Mouse (Mus musculus): ENCODE measurements around the gene Dnajb3.

Dnajb3 gene

DNA sequence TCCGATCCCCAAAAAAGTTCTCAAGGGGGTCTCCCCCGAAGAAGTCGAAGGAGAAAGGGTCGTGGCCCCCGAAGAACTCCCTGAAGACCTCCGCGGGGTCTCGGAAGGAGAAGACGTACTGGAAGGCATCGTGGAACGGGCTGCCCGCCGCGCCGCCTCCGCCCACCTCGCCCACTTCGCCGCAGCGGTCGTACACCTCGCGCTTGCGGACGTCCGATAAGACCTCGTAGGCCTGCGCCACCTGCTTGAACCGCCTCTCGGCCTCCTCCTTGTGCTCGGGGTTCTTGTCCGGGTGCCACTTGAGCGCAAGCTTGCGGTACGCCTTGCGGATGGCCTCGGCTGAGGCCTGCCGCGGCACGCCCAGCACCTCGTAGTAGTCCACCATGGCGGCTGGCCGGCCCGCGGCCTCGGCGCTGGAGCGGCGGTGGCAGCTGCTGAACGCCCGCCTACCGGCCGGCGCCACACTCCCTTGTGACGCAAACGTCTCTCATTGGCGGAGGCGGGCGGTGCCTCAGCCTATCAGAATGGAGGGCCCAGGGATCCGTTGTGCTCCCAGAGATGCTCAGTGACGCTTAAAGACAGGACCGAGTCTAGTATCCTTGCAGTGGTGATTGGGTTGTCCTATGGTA lies at the start of gene Dnajb3:
Dnajb3 (minus strand) TSS at position 489 of the 629 bp plus-strand sequence.
- peak; percentile 75 to 90 for DNase-seq

DNA sequence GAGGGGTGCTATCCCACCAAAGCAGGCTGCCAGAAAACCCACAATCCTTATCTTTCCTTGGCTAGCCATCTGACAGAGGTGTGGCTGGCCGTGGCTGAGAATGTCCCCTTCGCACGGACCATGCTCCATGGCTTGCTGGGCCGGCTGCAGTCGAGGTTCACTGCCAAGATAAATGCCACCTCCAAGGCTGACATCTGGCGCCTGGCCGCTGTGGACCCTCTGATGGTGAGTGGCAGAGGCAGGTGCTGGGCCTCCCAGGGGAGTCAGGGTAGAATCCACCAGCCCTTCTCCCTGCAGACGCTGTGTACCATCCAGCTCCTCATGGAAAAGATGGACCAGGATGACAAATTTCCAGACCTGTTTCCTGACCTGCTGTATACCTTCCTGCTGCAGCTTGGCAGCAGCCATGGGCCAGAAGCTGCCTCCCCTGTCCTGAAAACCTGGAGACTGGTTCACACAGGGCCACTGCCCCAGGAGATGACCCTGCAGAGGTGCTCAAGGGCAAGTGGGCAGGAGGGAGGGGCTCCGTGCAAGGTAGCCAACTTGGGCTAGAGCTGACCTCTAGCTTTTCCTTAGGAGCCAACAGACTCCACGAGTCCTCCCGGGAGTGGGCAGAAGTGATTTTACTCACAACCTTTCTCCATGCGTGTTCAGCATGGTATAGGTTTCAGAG lies 49.3 kb upstream of the Dnajb3 start:
- DNase-seq: no peak

DNA sequence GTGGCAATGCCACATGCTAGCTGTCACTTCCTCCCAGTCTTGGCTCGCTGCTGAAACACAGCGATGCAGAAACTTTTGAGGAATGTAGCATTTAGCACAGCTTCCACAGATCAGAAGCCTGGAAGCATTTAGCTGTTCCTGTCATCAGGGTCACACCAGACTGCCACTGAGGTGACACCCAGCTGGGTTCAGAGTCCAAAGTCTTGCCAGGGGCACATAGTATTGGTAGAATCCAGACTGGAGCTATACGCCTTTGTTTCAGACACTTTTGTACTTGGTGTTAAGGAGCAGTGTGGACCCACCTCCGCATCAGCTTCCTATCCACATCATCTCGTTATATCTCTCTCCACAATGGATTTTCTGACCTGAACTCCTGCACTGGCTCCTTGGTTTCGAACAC lies 48.0 kb upstream of the Dnajb3 start:
- DNase-seq: no peak

DNA sequence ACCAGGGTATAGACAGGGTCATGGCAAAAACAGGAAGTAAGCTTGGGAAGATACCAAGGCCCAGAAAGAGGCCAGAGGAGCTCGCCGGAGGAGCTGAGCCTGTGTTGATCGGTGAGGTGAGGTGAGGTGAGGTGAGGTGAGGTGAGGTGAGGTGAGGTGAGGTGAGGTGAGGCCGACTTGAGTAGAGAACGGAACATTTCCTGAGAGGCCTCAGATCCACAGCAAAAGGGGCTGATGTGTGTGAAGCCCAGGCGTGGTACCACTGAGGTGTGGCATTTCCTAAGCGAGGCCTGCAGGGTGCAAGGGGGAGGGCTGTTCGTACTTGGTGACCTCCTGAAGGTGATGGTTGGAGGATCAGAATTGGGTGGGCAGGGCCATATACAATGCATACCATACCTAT lies 47.5 kb upstream of the Dnajb3 start:
- no peak for DNase-seq

DNA sequence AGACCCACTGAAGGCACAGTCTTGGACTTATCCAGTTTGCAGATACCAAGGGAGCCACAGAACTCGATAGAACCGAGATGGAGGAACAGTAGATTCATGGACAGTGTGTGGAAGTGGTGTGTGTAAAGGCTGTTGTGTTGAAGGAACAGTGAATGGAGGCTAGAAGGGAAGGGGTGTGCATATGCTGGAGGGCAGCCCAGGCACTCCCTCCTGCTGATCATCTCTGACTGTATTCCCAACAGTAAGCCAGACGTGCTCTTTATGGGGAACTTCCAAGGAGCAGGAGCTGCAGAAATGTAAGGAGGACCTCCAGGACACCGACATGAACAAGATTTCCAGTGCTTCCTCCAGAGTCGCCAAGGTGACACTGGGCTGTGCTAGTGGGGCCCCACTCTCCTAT lies 44.4 kb upstream of the Dnajb3 start:
- no peak for DNase-seq

DNA sequence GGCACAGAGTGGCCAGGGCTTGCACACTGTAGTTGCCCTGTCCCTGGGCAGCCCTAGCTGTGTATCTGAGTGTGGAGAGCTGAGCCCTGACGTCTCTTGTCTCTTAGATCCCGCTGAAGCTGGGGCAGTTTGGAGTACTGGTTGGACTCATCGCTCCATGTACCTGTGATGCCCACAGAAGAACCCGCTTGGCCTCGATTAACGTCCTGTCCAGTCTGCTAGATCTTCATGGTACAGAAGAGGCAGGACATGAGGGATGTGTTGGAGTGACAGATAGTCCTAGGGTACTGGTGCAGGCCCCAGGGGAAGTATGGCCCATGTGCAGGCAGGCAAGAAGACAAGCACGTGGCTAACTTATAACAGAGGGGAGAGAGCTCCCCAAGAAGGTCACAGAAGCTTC lies 44.0 kb upstream of the Dnajb3 start:
- no peak for DNase-seq

DNA sequence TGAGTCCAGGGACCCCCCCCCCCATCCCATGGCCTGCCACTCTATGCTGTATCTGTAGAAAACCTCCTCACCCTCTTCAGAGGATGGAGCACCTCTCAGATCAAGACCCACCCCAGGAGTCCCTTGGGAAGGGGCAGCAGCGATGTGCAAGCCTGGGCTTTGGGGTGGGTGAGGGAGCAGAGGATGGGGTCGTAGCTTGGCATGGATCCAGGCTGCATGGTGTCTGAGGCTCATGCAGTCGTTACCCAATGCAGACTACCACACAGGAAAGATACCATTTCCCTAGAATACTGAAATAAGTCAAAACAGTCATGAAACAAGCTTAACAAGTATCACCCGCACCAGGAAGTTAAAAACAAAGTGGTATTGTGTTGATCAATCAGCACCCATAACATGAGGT lies 43.1 kb upstream of the Dnajb3 start:
- DNase-seq: no peak

DNA sequence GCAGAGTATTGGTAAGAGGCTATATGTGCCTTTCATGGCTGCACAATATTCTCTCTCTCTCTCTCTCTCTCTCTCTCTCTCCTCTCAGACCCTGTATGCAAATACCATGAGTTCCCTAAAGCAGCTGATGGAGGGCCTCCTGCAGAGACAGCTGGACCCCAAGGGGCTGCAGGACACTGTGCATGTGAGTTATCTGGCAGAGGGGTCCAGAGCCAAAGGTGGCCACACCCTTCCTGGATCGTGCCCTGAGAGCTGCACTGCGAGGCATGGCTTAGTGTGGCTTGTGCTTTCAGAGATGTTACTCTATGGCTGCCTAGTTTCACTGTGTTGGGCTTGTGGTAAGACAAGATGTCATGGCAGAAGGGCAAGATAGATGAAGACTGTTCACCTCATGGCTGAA lies 42.1 kb upstream of the Dnajb3 start:
- no peak for DNase-seq

DNA sequence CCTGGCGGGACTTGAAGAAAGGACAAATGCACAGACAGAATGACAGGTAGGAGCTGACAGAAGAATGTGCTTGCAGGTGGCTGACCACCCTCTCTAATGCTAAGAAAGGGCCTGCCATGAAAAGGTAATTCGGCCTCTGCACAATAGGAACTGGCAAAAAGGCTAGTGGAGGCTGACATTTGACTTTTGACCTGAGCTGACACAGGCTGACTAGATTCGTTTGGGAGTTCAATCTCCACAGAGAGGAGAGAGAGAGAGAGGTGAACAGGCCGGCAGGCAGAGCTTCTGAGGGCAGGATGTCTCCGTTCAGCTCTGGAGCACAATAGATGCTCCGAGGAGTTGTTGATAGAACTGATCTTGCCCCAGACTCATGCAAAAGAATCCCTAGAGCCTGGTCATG lies 40.8 kb upstream of the Dnajb3 start:
- DNase-seq: no peak

DNA sequence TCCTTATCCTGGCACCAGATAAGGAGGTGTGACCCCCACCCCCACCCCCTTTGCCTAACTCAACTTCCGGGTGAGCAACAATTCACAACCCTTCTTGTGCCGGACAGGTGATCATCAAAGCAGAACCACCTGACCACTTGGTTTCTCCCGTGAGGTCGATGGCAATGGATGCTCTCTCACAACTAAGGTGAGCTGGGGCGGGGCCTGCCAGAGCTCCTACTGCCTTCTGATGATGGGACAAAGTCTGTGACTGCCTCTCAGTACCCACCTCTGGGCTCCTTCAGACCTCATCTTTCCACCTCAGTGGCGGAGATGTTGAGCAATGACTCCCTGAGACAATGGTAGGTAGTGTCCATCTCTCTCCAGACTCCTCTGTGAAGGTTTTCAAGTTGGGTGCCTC lies 40.3 kb upstream of the Dnajb3 start:
- DNase-seq: peak in 1 of 2 experiments; percentile 59

DNA sequence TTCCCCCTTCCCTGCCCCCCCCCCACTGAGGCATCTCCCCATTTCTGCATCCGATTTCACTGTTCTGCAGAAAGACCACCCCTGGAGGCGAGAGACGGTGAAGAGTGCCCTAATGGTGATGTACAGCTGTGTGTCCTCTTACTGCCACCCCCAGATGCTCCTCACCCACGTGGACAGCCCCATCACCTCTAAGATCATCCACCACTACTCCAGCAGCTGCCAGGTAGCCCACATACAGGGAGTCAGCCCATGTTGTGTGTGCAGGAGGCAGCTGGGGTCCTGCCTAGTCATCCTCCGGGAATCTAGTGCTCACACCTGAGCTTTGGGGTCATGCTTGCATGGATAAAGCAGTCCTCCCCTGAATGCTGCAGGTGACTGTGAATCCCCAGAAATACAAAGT lies 38.3 kb upstream of the Dnajb3 start:
- peak in 1 of 2 experiments; percentile 51 for DNase-seq

DNA sequence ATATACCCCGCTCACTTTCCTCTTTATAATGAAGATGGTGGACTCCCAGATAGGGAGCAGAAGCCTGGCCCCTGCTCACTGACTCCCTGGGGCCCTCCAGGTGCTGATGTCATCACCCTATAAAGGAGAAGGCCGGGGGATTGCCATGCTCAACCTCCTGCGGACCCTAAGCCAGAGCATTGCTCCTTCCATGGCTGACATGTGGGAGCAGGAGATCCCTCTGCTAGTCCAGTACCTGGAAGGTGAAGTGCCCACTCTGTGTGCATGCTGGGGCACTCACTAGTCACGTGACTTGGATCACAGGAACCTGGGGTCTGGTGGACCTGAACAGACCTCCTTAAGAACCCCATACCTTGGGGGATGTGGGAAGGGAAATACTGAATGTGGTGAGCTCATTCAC lies 35.0 kb upstream of the Dnajb3 start:
- DNase-seq: peak in 1 of 2 experiments; percentile 59

DNA sequence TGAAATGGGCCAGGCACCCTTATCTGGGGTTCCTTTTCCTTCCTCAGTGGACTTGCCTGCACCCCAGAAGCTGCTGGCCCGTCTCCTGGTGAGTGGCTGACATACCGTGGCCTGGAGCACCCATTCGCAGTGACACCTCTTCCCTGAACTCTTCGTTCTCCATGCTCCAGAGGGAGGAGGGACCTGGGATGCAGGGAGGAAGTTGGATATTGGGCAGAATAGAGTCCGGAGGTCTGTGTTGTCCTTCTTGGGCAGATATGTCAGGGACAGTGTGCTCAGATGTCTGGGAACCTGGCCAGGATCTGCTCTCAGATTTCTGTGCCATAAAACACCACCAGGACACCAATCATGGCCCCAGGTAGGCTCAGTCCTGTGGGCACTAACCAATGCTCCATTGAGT lies 34.5 kb upstream of the Dnajb3 start:
- peak in 1 of 2 experiments; percentile 64 for DNase-seq

DNA sequence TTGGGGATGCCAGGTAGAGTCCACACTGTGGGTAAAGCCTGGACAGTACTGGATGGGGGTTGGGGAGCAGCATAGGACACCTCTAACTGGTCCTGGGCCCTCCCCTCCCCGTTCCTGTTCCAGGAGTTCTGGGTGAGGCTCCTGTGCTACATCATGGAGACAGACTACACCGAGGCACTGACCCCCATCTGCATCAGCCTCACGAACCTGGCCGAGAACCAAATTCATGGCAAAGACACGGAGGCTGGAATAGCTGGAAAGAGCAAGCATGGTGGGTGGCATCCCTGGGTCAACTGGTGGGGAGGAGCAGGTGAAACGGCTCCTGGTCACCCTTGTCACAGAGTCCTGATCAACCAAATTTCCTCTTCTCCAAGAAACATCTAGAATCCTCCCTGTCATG lies 33.2 kb upstream of the Dnajb3 start:
- peak in 1 of 2 experiments; percentile 60 for DNase-seq

DNA sequence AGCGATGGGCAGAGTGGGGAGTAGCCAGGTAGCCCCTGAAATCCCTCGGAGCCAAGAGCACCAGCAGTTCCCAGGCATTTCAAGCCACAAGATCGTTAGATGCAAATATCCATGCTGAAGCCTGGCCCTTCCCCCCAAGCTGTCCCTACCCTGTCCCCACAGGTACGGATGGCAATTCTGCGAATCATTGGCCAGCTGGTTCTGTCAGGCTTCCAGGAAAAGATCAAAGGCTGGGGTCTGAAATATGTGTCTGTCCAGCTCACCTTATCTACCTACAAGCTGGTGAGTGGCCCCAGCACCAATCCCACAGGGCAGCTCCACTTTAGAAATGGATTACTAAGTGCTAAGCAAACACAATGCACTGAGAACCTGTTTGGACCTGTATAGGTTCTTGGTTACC lies 31.7 kb upstream of the Dnajb3 start:
- DNase-seq: peak in 1 of 2 experiments; percentile 57

DNA sequence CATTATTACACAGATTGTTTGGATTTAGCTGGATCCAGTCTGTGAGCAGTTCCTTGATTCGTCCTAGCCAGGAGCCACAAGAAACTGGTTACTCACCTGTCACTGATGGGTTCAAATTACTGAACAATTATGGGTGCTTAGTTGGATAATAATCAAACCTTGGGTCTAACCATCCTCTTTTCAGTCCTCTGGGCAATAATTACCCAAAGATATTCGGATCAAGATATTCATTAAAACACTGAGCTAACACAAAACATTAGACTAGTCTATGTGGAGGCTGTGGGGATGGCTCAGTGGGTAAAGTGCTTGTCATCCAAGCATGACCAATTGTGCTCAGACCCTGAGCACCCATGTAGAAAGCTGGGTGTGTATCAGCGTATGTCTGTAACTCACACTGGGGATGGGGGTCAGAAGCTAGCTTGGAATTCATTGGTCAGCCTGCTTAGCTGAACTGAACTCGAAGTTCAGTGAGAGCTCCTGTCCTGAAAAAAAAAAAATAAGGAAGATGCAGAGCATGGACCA lies 30.4 kb upstream of the Dnajb3 start:
- peak in 1 of 2 experiments; percentile 70 for DNase-seq

DNA sequence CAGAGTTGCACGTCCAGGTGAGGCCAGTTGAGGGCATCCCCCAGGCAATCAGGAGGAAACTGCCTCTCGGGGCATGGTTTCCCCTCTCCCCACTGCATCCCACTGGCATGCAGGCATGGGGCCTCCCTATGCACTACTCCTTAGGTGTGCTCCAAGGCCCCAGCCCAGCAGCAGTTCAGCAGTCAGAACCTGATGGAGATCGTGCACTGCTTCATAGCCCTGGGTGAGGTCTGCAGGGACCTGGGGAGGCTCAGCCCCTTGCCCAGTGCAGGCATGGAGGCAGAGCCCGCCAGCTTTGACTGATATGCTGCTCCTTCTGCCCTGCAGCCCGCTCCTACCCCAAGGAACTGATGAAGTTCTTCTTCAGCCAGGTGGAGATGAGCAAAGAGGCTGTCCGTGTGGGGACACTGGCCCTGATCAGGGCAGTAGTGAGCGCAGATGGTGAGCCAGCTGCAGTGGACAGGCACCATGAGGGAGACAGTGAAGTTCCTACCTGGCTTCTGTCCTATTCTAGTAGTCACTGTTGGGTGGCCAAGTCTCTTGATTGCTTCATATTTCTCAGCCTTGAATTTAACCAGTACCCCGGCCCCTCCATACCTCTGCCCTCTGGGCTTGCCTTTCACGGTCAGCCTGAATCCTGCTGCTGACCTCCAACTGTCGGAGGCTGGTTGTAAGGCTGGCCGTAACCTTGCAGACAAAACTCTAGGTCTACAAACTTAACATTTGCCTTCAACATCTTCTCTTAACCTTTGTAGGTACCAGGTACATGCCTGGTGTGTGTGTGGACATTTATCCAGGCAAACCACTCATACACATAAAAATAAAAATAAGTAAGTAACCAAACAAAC lies 29.7 kb upstream of the Dnajb3 start:
- DNase-seq: peak in 1 of 2 experiments; percentile 54

DNA sequence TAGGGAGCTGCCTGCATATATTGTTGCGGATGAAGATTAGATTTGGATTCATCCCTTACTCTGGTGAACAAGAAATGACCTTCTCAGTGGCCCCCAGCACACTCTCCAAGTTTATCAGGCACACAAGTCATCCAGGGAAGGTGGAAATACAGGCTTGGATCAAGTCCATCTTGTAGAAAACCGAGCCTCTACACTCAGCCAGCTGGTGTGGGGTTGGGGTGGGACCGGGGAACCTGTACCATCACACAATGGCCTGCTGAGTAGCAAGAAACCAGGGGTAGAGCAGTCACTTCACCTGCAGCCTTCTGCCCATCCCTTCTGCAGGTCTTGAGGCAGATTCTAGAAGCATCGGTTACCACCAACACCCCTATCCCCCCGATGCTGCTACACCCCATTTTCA lies 29.1 kb upstream of the Dnajb3 start:
- no peak for DNase-seq

DNA sequence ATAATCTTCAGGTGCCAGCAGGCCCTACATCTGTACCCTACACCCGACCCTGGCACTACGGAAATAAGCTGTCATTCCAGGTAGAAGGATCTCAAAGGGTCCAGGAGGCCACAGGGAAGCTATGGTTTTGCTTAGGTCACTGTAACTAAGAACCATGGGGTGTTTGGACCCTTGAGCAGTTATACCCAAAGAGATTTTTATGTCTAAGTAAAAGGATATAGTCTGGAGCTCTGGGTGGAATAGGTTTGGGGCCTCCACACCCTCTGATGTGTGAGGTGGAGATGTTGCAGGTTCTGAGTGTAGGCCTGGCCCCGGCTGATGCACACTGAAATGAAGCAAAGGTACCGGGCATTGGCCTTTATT lies 28.6 kb upstream of the Dnajb3 start:
- DNase-seq: peak in 1 of 2 experiments; percentile 31

DNA sequence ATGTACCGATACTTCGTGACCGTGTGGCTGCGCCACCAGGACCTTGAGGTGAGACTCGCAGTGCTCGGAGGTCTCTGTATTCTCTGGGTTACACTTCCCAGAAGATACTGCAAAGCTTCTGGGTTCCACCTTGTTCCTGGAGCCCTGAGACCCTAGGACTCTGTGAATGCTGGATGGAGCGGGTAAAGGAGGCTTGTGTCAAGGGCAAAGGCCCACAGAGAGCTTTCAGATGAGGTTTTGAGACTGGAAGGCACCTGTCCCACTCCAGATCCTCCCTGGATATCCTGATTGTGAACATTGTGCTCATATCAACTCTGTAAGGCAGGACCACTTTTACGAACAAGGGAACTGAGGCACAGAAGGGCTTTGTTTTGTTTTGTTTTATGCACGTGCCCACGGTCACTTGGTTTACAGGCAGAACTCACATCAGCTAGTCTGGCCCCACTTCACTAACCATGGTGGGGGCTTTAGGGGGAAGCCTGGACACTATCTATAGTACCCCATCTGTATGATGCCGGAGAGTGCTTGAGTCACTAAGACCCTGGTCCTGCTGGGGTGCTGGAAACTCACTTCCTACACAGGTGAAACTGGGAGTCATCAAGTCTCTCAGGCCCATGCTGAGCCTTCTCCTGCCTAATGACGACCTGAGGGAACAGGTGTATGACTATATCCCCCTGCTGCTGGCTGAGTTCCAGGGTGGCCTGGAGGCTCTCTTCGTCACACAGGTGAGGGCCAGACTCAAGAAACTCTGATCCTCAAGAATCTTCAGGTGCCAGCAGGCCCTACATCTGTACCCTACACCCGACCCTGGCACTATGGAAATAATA lies 28.1 kb upstream of the Dnajb3 start:
- peak in 1 of 2 experiments; percentile 65 for DNase-seq

DNA sequence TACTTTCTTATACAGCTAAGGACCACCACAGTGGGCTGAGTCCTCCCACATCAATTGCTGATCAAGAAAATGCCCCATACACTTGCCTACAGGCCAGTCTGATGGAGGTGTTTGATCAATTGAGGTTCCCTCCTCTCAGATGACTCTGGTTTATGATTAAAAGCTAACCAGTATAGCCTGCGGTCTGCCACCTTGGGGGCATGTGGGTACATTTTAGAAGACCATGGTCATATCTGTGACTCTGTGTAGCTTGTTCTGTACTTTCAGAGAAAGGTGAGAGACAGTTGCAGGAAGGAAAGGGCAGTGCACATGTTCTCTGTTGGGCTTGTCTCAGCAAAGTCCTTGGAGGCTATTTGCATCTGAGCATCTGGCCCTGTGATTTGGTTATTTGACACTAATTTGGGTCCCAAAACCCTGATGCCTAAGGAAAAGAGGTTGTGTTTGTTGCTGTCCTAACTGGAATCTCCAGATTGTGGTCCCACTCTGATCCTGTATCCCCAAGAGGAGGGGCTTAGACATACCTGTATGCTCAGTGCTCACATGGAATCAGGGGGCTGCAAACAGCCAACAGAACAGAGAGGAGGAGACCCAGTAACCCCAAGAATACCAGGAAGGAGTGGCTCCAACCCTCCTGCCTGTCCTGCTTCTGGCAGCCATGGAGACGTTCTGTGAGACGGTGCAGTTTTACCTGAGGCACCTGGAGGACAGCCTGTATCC lies 27.2 kb upstream of the Dnajb3 start:
- DNase-seq: peak in 1 of 2 experiments; percentile 34
